Mouse (Mus musculus): ENCODE data around the gene Plac8.

Plac8 gene

DNA sequence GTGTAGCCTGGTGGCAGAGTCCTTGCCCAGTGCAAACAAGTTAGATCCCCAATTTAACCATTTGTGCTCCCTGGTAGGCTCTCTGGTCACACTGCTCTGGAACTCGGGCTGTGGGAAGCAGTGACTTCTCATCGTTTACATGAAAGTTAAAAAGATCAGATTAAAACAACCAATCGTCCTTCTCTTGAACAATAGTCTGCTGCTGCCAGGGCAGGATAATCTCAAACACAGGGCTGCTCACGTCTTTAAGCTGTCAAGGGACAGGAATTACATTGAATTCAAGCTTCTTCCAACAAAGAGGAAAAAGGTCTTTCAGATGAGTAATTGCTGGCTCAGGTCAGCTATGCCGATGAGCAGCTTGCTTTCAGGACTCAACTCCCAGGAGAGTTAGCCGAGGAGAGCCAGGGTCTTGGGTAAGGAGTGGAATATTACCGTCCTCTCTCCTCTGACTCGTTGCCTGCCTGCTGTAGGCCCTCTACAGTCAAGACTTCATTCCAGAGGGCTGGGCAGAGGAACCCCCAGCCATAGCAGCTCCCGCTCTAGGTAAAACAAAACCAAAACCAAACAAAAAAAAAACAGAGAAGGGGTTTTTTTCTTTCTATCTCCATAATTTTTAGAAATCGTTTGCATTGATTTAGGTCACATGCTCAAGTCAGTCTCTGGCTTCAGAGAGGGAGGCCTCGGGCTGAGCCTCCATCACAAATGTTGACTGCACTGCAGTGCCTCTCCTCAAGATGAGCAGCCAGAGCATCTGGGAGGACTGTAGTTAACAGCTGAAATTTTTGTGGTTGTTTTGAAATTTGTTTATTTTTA is 9.8 kb upstream of the Plac8 start:
- peak; percentile 29 for DNase-seq (ENCODE audit: low read depth, low spot score)

DNA sequence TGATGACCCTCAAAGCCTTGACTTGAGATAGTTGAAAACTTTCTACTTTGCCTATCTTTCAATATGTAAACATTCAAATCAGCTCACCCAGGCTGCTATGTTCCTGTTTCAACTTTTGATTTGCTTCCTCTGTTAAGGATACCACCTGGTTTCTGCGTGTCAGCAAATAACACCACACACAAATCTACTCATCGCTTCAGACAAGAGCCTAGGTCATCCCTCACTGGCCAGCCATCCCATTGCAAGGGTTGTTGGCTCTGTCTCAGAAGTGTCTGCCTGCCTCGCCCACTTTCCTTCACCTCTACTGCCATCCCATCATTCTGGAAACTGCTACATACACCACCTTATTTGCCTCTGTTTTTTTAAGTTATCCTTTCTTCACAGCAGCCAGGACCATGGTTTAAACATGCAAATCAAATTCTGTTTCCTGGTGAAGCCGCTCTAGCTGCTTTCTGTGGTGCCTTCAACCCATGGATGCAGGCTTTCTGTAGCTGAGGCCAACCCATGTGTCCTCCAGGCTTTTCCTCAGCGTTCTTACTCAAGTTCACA is 6.9 kb upstream of the Plac8 start:
- no peak for DNase-seq (ENCODE audit: low read depth, low spot score)

DNA sequence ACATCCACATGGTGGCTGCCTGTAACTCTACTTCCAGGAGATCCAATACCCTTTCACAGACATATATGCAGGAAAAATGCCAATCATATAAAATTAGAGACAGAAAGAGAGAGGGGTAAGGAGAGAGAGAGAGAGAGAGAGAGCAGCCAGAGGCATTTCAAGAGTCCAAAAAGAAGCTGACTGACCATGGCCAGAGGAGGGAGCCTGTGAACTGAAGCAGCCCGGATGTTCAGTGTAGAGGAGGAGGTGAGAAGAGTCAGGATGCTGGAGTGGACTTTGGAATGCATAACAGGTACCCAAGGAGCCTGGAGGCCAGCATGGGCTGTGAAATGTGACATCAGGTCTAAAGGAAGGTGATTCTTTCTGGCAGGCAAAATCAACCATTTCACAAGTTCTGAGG is 2.7 kb upstream of the Plac8 start:
- no peak for DNase-seq (ENCODE audit: low read depth, low spot score)

DNA sequence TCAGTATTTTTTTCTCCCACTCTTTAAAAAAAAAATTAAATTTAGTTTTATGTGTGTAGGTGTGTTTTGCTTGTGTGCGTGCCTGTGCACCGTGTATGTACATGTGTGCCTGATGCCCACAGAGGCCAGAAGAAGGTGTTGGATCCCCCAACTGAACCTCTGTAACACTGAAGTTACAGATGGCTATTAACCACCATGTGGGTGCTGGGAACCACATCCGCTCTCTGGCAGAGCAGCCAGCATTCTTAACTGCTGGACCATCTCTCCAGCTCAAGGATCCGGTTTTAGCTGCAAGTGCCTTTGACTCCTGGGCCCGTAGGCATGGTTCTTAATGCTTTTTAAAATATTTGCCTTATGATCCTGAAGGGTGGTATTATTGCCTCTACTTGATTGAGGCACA is 1.2 kb upstream of the Plac8 start:
- peak; percentile 33 for DNase-seq (ENCODE audit: low read depth, low spot score)

DNA sequence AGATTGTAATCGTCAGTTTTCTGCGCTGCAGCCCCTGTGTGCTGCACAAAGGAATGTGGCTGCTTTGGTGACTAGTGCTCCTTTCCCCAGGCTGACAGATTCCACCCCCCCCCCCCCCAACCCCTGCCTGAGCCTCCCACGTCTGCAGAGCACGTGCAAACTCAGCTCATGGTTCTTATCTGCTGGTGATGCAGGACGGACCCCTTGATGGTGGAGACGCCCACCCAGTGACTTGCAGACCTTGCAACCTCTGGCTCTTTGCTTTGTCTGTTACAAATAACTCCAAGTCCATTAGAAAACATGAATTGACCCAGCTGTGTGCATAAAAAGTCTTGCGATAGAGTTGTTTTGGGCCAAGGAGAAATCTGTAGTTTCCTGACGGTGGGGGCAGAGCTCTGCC is 1.3 kb downstream of the Plac8 start:
- no peak for DNase-seq (ENCODE audit: low read depth, low spot score)

DNA sequence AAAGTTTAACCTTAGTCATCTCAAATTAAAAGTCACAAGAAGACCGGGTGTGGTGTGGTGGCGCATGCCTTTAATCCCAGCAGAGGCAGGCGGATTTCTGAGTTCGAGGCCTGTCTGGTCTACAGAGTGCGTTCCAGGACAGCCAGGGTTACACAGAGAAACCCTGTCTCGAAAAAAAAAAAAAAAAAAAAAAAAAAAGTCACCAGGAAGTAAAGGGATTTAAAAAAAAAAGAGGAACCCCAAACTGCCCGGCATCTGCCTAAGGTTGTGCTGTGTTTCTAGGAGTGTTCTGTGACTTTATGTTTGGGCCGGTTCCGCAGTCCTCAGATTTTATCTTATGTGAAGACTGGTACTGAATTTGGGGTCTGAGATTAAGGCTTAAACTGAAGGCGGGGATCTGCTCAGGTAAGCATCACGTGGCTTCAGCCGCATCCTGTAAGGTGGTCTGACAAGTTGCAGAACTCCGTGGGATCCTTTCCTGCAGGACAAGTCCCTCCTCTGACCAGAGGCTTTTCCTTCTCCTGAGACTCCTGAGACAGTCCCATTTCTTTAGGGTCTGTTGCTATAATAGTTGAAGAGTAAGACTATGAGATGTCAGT is 1.9 kb downstream of the Plac8 start:
- no peak for DNase-seq (ENCODE audit: low read depth, low spot score)

DNA sequence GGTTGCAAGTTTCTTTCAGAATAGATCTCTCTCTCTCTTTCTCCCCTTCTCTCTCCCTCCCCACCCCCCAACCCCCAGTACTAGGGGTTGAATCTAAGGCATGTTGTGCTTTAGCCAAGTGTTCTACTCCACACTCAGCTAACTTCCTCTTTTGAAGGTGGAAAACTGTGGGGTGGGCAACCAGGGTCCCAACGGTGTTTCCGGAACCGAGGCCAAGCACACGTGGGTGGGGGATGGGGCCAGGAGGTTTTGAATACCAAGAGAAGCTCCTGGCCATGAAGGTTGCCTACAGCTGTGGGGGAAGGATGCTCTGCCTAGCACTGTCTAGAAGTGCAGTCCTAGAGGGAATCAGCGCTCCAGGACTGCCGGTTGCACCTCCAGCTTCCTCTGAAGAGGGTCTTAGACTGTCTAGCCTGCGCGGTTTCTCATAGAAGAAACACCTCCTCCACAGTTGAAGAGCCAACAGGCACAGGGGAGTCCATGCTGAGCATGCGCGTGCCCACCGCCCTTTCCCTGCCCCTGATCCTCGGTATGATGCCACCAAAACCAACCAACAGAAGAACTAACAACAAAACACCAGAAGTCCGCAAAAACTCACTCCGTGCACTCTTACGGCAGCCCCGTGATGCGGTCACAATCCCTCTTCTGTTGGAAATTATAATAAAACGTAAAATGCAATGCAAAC is 2.7 kb downstream of the Plac8 start:
- no peak for DNase-seq (ENCODE audit: low read depth, low spot score)

DNA sequence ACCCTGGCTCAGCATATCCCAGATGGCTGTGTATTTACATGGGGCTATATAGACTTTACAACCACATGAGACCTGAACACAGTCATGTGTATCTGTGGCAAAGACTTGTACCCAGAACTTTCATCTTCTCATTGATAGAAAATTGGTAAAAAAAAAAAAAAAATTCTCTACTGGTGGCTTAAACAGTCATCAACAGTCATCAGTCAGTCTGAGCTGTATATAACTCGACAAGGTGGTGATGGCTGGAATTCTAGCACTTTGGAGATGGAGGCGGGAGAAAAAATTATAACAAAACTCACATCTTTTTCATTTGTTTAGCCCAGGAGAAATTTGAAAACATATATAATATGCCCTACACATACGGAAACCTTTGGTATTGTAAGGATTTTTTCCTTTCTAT is 3.2 kb downstream of the Plac8 start:
- no peak for DNase-seq (ENCODE audit: low read depth, low spot score)

DNA sequence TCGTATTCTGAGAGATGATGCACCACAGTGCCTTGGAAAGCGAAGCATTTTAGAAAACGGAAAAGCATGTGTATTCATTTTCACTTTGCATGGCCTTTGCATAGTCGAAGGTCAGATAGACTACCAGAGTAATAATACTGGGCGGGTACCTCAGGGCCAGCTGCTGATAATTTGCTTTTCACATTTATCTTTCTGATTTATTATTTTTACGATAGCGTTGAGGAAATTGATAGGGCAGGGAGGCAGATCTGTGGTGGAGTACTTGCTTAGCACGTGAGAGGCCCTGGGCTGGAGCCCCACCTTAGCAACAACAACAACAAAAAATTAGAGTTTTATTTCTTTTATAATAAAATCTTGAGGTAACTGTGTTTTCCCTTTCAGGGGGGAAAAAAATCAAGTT is 3.9 kb downstream of the Plac8 start:
- DNase-seq (ENCODE audit: low read depth, low spot score): no peak

DNA sequence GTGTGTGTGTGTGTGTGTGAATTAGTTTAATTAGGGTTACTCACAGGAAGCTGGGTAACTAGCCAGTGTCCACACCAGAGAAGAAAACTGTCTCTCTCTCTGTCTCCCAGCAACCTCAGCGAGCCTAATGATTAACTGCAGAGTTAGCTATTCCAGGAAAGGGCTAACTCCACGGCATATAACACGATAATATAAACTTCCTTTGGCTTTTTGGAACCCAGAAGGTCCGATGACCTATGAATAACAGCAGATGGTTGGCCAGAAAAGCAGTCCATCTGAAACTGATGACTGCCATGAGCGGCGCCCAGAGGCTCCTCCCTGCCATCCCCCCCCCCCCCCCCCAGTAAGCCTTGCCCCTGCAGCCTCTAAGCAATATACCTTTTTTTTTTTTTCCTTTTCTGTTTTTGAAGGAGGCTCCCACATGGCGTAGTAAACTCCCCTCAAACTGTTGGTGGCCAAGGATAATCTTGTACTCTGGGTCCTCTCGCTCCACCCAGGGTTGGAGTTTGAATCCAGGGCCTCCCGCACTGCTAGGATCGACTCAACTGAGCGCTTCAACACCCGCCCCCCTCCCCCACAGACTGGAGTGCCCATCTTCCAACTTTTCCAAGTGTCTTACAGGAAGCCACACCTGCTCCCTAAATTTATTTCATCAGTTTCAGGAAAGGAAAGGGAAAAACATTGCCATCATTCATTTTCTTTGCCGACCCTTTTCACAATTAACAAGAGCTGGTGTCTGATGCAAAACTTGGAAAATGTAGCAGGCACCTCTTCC is 4.6 kb downstream of the Plac8 start:
- DNase-seq (ENCODE audit: low read depth, low spot score): no peak

DNA sequence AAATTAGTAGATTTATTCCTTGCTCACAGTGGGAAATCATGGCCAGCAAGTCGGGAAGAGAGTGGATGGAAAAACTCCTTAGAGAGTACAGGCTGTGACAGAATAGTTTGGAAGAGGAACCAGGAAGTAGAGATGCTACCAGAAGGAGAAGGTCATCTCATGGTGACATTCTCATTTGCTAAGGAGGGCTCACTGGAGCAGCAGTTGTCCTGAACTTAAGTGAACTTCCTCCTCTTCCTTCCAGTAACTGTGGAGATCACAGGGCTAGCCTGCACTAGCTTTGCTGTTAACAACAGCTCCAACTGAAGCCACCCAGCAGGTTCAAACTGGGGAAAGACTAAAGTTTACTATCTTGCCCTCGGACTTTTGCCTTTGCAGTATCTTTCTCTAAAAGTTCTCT is 5.2 kb downstream of the Plac8 start:
- DNase-seq (ENCODE audit: low read depth, low spot score): no peak

DNA sequence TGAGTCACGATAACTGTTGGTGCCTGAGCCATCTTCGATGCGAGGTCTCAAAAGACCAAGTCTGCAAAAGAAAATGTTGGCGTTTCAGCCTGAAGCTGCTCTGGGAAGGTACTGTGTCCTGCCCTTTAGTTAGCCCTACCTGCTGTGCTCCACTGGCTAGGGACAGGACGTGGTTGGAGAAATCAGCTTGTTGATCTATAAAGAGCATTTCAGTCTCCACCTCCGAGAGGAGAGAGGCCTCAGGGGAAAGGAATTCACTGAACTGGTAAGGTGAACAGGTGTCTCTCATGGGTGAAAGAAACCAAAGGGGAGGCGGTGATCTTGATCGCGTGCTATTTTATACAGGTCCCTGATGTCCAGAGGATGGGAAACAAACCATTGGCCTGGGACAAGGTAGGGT is 9.3 kb downstream of the Plac8 start:
- no peak for DNase-seq (ENCODE audit: low read depth, low spot score)

DNA sequence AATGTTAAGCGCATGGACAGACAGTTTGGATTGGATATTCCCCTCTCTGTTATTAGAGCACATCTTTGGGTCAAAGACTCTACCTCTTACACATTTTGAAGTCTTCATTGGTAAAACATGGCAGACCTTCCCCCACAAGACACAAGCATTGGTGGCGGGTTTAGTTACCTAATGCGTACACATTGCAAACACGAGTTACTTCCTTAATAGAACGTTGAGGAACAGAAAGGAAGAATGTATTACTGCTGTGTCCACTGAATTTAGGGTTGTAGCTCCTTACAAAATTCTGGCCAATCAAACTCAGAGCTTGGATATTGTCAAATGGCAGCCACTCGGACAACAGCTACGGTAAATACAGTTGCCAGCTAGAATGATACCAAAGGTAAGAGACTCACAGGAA is 12.7 kb downstream of the Plac8 start:
- no peak for DNase-seq (ENCODE audit: low read depth, low spot score)

DNA sequence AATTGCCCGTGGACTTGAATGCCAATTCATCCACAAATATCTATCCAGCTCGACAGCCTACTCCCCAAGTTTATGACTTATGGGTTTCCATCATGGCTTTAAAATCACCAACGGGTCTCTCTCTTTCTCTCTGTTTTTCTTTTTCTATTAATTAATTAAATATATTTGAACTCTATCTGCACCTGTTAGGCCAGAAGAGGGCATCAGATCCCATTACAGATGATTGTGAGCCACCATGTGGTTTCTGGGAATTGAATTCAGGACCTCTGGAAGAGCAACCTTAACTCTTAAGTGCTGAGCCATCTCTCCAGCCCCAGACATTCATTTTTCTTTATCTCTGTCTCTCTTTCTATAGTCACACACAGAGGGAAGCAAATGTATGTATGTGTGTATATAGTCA is 13.3 kb downstream of the Plac8 start:
- DNase-seq (ENCODE audit: low read depth, low spot score): no peak

DNA sequence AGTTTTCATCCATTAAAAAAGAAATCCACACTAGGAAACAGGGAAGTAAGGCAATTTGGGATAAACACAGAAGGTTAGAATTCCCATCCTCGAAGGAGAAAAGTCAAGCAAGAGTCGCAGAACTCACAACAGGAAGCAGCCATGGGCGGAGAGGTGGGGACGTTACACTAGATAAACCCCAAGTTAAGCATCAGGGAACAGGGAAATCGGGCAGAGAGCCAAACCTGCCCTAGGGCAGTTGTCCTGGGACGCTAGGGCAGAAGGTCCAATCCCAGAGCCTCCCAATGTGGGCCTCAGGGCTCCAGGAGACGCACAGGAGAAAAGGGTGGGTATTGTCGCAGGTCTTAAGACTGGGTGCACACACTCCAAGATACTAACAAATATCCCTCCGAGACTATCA is 14.5 kb downstream of the Plac8 start:
- no peak for DNase-seq (ENCODE audit: low read depth, low spot score)

DNA sequence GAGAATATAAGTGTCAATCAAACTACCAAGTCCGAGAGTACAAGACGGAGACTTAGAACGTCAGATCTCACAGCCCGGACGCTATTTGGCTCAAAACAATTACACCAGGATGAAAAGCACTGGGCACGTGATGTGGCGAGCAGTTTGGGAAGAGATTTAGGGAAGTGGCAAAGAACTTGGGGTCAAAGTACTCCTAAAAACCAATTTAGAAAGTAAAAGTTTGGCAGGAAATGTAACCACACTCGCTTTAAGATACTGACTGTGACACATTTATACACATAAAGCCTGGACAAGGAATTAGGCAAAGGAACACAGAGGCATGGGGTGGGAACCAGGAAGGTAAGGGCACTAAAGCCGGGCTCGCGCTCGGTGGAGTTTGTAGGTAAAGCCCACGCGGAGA is 15.0 kb downstream of the Plac8 start:
- no peak for DNase-seq (ENCODE audit: low read depth, low spot score)

DNA sequence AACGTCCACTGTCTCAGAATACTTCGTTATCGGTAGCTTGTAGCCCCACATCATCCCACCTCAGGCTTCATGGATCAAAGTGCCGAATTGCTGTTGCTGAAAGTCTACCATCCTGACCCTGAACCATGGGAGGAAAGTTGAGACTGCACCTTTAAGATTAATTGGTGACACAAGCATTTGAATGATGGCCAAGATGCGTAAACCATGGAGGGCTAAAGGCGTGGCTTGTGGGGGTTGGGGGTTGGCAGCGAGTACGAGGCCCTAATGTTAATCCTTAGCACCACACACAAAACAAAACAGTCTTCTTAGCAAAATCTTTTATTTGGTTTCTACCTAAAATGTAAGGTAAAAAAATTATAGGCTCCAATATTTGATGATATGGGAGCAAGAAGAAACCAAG is 18.6 kb downstream of the Plac8 start:
- no peak for DNase-seq (ENCODE audit: low read depth, low spot score)

DNA sequence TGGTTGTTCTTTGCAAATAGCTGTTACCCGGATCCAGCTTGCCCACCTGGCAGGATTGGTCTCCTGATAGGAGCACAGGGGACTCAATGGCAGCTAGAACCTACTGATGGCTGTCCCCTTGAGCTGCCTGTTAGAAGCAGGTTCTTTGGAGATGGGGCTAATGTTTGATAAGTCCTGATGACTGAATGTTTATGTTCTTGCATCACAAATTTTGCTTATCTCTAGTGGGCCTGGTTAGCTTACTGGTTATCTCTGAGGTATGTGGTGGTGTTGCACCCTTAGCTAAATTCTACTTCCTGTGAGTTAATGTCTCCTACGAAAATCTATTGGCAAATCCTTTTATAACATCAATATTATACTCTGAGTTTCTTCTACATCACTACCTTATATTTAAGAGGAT is 20.1 kb downstream of the Plac8 start:
- no peak for DNase-seq (ENCODE audit: low read depth, low spot score)

DNA sequence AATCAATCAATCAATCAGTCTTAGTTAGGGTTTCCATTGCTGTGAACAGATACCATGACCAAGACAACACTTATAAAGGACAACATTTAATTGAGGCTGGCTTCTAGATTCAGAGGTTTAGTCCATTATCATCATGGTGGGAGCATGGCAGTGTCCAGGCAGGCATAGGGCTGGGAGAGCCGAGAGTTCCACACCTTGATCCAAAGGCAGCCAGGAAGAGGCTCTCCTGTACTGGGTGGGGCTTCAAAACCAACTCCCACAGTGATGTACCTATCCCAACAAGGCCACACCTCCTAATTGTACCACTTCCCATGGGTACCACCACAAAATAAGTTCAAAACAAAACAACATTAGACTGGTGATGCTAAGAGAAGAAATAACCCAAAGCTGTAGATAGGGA is 21.9 kb downstream of the Plac8 start:
- no peak for DNase-seq (ENCODE audit: low read depth, low spot score)

DNA sequence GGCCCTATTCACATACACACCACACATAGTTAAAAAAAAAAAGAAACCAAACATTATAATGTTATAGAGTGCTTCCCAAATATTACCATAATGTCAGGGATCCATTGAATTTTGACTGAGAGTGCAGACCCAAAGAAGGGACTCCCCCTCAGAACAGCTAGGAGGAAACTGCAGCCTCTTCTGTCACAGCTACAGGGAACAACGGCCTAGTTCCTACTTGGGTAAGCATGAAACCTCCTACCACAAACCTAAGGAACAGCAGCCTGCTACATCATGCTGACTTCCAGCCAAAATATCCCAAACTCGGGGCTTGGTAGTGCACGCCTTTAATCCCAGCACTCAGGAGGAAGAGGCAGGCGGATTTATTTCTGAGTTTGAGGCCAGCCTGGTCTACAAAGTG is 22.7 kb downstream of the Plac8 start:
- DNase-seq (ENCODE audit: low read depth, low spot score): no peak

DNA sequence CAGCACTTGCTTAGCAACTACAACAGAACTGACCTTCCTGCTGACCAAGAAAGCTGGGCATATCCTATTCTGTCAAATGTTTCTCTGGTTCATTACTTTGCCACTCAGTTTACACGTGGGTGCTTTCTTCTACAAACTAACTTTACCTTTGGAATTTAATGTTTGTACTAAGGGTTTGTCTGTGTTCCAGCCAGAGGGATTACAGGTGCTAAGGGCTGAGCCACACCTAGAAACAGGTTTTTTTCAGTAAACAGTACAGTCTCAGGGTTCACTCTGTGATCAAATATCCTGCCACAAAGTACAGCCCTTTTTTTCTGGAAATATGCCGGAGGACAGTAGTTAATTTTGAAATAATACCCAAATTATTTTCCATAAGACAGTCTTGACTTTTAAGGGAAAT is 23.8 kb downstream of the Plac8 start:
- no peak for DNase-seq (ENCODE audit: low read depth, low spot score)

Measured in CD4-positive helper T cell, adult 2 months (primary cell).